In genomic region chr6:137598306-137598705, GRCm38 (mm10) we compare ENCODE assay signal across 31 mouse cellular contexts. TPM values are rescaled to one million over a fixed set of nuclear protein-coding genes. Genes with fewer than 3 reads are reported as not detected.
A peak's percentile ranks its signal among the peaks of the same experiment; 100 is the strongest.
DNase-seq lines count a peak whose midpoint lies in the region; ATAC-seq lines count a peak whose summit lies in the region.
"Had no signal": no experiment of that assay in that cellular context is flagged by ENCODE, and none has a peak within 500 bp of the region (broad histone marks: within the 10 kb centered on the region; RNA-seq: fewer than 3 reads in every experiment).

No protein-coding gene starts in this region.

- no peak overlapping the region for H3K9ac ChIP-seq in embryonic facial prominence, embryonic 14.5 days (ENCODE audit: low read depth, low read length)
- H3K9ac ChIP-seq in midbrain, embryonic 11.5 days (ENCODE audit: low read length) = no peak overlapping the region
- H3K9ac ChIP-seq in midbrain, embryonic 15.5 days = no peak overlapping the region
- H3K9ac ChIP-seq: embryonic facial prominence, embryonic 15.5 days; forebrain, embryonic 13.5 days; heart, embryonic 12.5 days; hindbrain, embryonic 15.5 days; liver, embryonic 14.5 days; neural tube, embryonic 15.5 days had no signal

- peak; percentile 31 for DNase-seq in embryonic facial prominence, embryonic 14.5 days (ENCODE audit: low spot score)
- no peak for DNase-seq in embryonic facial prominence, embryonic 10.5 days (ENCODE audit: low spot score)
- peak; percentile 79 for DNase-seq in midbrain, embryonic 11.5 days (ENCODE audit: low spot score, missing footprints)
- DNase-seq in embryo, embryonic 9.5 days (ENCODE audit: extremely low spot score) = peak; percentile 5
- DNase-seq in retina, embryonic 14.5 days (ENCODE audit: low spot score) = peak; percentile 34
- no peak for DNase-seq in left cerebral cortex, adult 18-20 months (ENCODE audit: low spot score in 2 of 2)
- DNase-seq: adrenal gland, adult 8-10 months; cerebellum, adult 2 months; cerebellum, postnatal 14 days; gastrocnemius, postnatal 25 days; heart, adult 18-20 months; heart, postnatal 4 days; kidney, adult 8-10 months; kidney, postnatal 10 days; layer of hippocampus, adult 9-11 months; liver; lung, adult 2 months; lung, postnatal 10 days; right cerebral cortex, postnatal 4 days; thymus, adult 2 months; thymus, postnatal 36 days had no signal

- no peak overlapping the region for H3K4me3 ChIP-seq in embryonic facial prominence, embryonic 14.5 days (ENCODE audit: low read depth, low read length)
- no peak overlapping the region for H3K4me3 ChIP-seq in embryonic facial prominence, embryonic 10.5 days
- H3K4me3 ChIP-seq in midbrain, embryonic 11.5 days (ENCODE audit: low read depth, low read length) = no peak overlapping the region
- H3K4me3 ChIP-seq in midbrain, embryonic 15.5 days = no peak overlapping the region
- H3K4me3 ChIP-seq: embryonic facial prominence, embryonic 15.5 days; forebrain, embryonic 13.5 days; heart, embryonic 12.5 days; hindbrain, embryonic 15.5 days; neural tube, embryonic 15.5 days had no signal

- H3K27ac ChIP-seq in embryonic facial prominence, embryonic 14.5 days (replicated peaks; ENCODE audit: low read depth, low read length) = no peak overlapping the region
- H3K27ac ChIP-seq in embryonic facial prominence, embryonic 10.5 days (replicated peaks) = no peak overlapping the region
- H3K27ac ChIP-seq in midbrain, embryonic 11.5 days (ENCODE audit: low read depth, low read length) = no peak overlapping the region
- no peak overlapping the region for H3K27ac ChIP-seq in midbrain, embryonic 15.5 days
- H3K27ac ChIP-seq: embryonic facial prominence, embryonic 15.5 days; forebrain, embryonic 13.5 days; hindbrain, embryonic 15.5 days; liver, embryonic 14.5 days; macrophage; neural tube, embryonic 15.5 days had no signal

- no peaks in the 10 kb centered on the region for H3K27me3 ChIP-seq in embryonic facial prominence, embryonic 14.5 days (replicated peaks; ENCODE audit: control insufficient read depth, insufficient read depth, low read length)
- H3K27me3 ChIP-seq in embryonic facial prominence, embryonic 10.5 days (replicated peaks; ENCODE audit: low read depth, poor library complexity, severe bottlenecking) = no peaks in the 10 kb centered on the region
- no peaks in the 10 kb centered on the region for H3K27me3 ChIP-seq in midbrain, embryonic 11.5 days (ENCODE audit: control insufficient read depth, insufficient read depth, low read length)
- no peaks in the 10 kb centered on the region for H3K27me3 ChIP-seq in midbrain, embryonic 15.5 days (replicated peaks)
- H3K27me3 ChIP-seq: embryonic facial prominence, embryonic 15.5 days; forebrain, embryonic 13.5 days; heart, embryonic 12.5 days; hindbrain, embryonic 15.5 days; neural tube, embryonic 15.5 days had no signal

- 25% methylated on average over 7 of the region's 7 CpGs for WGBS in embryonic facial prominence, embryonic 14.5 days
- WGBS in embryonic facial prominence, embryonic 10.5 days = 20% methylated on average over 7 of the region's 7 CpGs
- 14% methylated on average over 7 of the region's 7 CpGs for WGBS in midbrain, embryonic 11.5 days
- WGBS in midbrain, embryonic 15.5 days = 14% methylated on average over 7 of the region's 7 CpGs

- no peaks in the 10 kb centered on the region for H3K4me1 ChIP-seq in embryonic facial prominence, embryonic 14.5 days (ENCODE audit: control insufficient read depth, insufficient read depth, low read length)
- H3K4me1 ChIP-seq in embryonic facial prominence, embryonic 10.5 days = peaks cover 3% of the 10 kb centered on the region; the same call in 1 of the 2 replicates
- peaks cover 4% of the 10 kb centered on the region for H3K4me1 ChIP-seq in midbrain, embryonic 11.5 days (ENCODE audit: control insufficient read depth, insufficient read depth, low read length)
- no peaks in the 10 kb centered on the region for H3K4me1 ChIP-seq in midbrain, embryonic 15.5 days
- H3K4me1 ChIP-seq: embryonic facial prominence, embryonic 15.5 days; heart, embryonic 12.5 days; hindbrain, embryonic 15.5 days; neural tube, embryonic 15.5 days had no signal

- no peak overlapping the region for H3K4me2 ChIP-seq in embryonic facial prominence, embryonic 14.5 days (ENCODE audit: low read depth, low read length)
- no peak overlapping the region for H3K4me2 ChIP-seq in midbrain, embryonic 11.5 days
- H3K4me2 ChIP-seq in midbrain, embryonic 15.5 days = no peak overlapping the region
- H3K4me2 ChIP-seq: embryonic facial prominence, embryonic 15.5 days; forebrain, embryonic 13.5 days; heart, embryonic 12.5 days; hindbrain, embryonic 15.5 days; neural tube, embryonic 15.5 days had no signal

- ATAC-seq in embryonic facial prominence, embryonic 14.5 days (ENCODE audit: low read depth) = no peak
- ATAC-seq in midbrain, embryonic 11.5 days (ENCODE audit: low FRiP score) = no peak
- no peak for ATAC-seq in midbrain, embryonic 15.5 days (replicated peaks)
- ATAC-seq: activated CD4-positive, CD25-positive, alpha-beta regulatory T cell, adult 4 months; forebrain, embryonic 13.5 days; inflammation-experienced regulatory T-cells, adult 6 months had no signal

- peaks cover 5% of the 10 kb centered on the region; the same call in 1 of the 2 replicates for H3K9me3 ChIP-seq in embryonic facial prominence, embryonic 14.5 days (ENCODE audit: control insufficient read depth, low read length)
- peaks cover 3% of the 10 kb centered on the region; the same call in 1 of the 2 replicates for H3K9me3 ChIP-seq in embryonic facial prominence, embryonic 10.5 days
- peaks cover 3% of the 10 kb centered on the region; the same call in 1 of the 2 replicates for H3K9me3 ChIP-seq in midbrain, embryonic 11.5 days (ENCODE audit: control insufficient read depth, low read length)
- no peaks in the 10 kb centered on the region for H3K9me3 ChIP-seq in midbrain, embryonic 15.5 days
- H3K9me3 ChIP-seq: embryonic facial prominence, embryonic 15.5 days; hindbrain, embryonic 15.5 days; neural tube, embryonic 15.5 days had no signal

- no peaks in the 10 kb centered on the region for H3K36me3 ChIP-seq in embryonic facial prominence, embryonic 14.5 days (ENCODE audit: control insufficient read depth, insufficient read depth, low read length)
- no peaks in the 10 kb centered on the region for H3K36me3 ChIP-seq in embryonic facial prominence, embryonic 10.5 days (replicated peaks)
- no peaks in the 10 kb centered on the region for H3K36me3 ChIP-seq in midbrain, embryonic 11.5 days (ENCODE audit: control insufficient read depth, insufficient read depth, low read length)
- H3K36me3 ChIP-seq in midbrain, embryonic 15.5 days (replicated peaks) = no peaks in the 10 kb centered on the region
- H3K36me3 ChIP-seq: embryonic facial prominence, embryonic 15.5 days; hindbrain, embryonic 15.5 days; neural tube, embryonic 15.5 days had no signal

RNA-seq across cellular contexts. Expression of gene Eps8, which starts 56.4 kb away (rescaled TPM):
- polyA plus RNA-seq in embryonic facial prominence, embryonic 14.5 days (2014; fragmentation: Nextera tagmentation; extraction: Ambion mirVana) = 28.7 and 35.9 TPM in 2 replicates
- 7.4 and 8.2 TPM in 2 replicates for polyA plus RNA-seq in embryonic facial prominence, embryonic 10.5 days (2016; fragmentation: Nextera tagmentation; extraction: Ambion mirVana)
- polyA plus RNA-seq in midbrain, embryonic 11.5 days (2014; fragmentation: Nextera tagmentation; extraction: Ambion mirVana) = 6.7 and 6.8 TPM in 2 replicates
- polyA plus RNA-seq in midbrain, embryonic 15.5 days (2015; fragmentation: Nextera tagmentation; extraction: Ambion mirVana) = 25.1 and 25.8 TPM in 2 replicates
- 10 to 100 TPM; 25.8 to 31.3 TPM for total RNA-seq in left cerebral cortex, adult 18-20 months (2021)

Comparison
In these comparisons a context has a peak if more than half of its experiments do, and no peak if none do; other contexts are left out.
1. DNase-seq: peak in embryonic facial prominence, embryonic 14.5 days (single experiment), midbrain, embryonic 11.5 days (single experiment), embryo, embryonic 9.5 days (single experiment) and retina, embryonic 14.5 days (single experiment); none in embryonic facial prominence, embryonic 10.5 days (single experiment) and left cerebral cortex, adult 18-20 months (0 of 2).